Mouse (Mus musculus) thymus, postnatal 10 days (tissue): ENCODE results near the gene Fpgt.

Source experiments
- DNase-seq, 2 experiments: peaks; one replicate each; pipeline ENCODE4 v3.0.0; 2021; ENCODE audit warnings: low spot score in 2 of 2

Gene Fpgt

GRCm38 (mm10) chr3:155093116-155093956, at the start of gene Fpgt, which contains the start of gene Lrriq3:
Gene Fpgt, minus strand, starts transcription at chr3:155093403.
Gene Lrriq3, plus strand, starts transcription at chr3:155093434.
- DNase-seq = peak; percentile 78 to 80

- no peak for DNase-seq
These were observed 47.8 kb upstream of the Fpgt start for GRCm38 (mm10) chr3:155141047-155141446.

- no peak for DNase-seq
These were observed 44.5 kb upstream of the Fpgt start for GRCm38 (mm10) chr3:155137737-155138136.

DNA sequence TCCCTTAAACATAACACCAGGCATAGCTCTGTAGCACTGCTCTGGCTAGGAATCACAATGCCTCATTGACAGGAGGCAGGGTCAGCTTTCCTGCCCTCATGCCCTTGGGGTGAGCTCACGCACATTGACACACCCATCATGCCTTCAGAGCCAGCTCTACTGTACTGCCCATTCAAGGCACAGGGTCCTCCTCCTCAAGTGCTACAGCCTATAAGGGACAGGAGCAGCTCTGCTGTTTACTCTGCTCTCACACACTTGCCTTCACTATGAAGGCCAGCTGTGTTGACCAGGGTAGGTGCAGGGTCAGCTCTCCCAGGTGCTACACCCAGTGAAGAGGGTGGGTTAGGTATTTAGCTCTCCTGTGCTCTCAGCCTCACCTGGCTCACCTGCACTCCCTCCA, 12.8 kb upstream of the Fpgt start:
- no peak for DNase-seq

DNA sequence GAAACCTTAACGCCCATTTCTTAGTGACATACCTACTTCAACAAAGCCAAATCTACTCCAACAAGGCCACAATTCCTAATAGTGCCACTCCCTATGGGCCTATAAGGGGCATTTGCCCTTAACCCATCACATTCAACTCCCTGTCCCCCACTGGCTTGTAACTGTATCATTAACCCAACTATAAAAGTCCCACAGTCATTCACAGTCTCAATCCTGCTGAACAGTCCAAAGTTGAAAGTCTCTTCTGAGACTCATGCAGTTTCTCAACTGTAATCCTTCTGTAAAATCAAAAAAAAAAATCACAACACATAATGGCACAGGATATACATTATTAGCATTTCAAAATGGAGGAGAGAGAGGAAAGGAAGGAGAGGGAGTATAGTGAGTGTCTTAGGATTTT, 6.1 kb upstream of the Fpgt start:
- no peak for DNase-seq

- no peak for DNase-seq
These were observed 1.1 kb downstream of the Fpgt start for GRCm38 (mm10) chr3:155092081-155092480.

DNA sequence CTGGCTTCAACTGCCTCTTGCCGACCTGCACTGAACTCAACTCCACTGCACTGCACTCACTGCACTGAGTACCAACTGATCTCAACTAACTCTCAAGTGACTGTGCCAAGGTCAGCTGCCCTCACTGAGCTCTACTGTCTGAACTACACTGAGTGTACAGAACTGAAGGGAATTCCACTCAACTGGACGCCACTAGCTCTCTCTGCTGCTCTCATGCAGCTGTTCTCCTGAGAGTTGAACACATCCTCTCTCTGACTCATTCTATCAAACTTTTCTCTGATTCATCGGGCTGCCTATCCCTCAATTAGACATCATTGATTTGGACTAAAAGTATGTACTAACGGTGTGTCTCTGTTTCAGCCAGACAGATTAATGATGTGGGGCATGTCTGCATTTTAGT, 15.3 kb downstream of the Fpgt start:
- DNase-seq = no peak

GRCm38 (mm10) chr3:155059449-155059822, 33.8 kb downstream of the Fpgt start:
- no peak for DNase-seq

DNA sequence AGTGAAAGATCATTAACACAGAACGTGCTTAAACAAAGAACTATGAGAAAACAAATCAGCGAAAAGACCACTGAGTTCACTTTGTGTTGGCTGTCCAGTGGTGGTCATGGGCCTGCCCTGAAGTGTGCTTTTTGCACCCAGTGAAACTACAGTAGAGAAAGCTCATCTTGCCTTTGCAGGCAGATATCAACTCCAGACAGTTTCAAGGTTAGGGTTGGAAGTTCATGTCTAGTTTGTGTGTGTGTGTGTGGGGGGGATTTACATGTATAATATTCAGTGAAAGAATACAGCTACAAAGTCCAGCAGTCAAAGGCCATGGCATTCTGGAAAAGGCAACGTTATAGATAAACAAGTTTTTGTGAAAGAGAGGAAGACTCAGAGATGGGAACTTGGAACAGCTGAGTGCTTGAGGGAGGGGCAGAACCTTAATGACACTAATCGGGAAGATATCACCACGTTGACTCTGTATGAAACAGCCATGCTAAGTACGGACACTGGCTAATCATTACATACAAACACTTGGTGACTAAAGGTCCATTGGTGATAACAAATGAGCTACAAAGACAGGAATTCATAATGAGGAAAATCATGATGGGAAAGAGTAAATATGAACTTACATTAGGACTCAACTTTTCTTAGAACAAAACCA, 34.3 kb downstream of the Fpgt start:
- no peak for DNase-seq

DNA sequence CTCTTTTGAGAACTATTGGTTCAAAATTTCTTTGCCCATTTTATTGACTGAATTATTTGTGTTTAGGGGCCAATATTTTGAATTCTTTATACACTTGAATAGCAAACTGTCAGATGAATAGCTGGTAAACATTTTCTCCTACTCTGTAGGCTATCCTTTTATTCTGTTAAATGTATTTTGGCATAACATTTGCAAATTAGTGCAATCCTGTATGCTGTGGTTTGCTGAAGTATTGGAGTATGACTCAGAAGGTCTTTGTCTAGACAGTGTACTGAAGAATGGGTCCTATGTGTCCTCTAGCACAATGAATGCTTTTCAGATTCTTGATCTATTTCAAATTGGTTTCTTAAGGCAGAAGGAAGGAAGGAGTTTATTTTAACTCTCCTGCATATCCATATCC, 35.6 kb downstream of the Fpgt start:
- DNase-seq = no peak

DNA sequence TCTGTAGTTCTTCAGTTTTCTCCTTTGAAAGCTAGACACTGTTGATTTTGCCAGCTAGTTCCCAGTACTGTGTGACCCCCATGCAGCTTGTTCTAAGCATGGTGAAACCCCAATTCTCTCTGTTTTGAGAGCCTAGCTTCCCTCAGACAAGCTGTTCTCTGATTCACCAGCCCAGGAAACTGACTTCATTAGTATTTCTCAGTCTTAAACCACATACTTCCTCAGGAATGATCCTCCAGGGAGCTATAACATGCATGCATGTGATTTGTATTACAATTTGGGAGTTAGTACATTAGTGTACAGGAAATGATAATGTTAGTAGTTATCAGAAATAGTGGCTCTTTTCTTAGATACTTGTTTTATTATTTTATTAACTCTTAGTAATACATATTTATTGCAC, 36.6 kb downstream of the Fpgt start:
- DNase-seq = no peak

GRCm38 (mm10) chr3:155055231-155055916, 37.8 kb downstream of the Fpgt start, which contains the start of gene Tnni3k:
Gene Tnni3k, minus strand, starts transcription at chr3:155055407.
- DNase-seq = no peak

GRCm38 (mm10) chr3:155053189-155053588, 40.0 kb downstream of the Fpgt start:
- DNase-seq = no peak

DNA sequence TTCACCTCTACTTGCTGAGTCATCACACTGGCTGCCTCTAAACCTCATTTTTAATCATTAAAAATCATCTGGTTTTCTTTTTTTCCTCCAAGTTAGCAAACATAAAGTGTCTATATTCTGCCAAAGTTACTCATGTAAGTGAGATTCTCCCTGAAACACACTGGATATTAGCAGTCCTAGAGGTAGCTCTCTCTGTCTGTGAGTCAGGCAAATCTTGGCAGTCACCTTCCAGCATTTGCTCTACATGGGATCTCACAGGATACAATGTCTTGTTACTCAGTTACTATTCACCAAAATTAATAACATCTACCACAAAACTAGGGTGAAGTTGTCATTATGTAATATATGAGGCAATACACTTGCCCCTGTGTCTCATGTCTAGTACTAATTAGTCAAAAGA, 41.2 kb downstream of the Fpgt start:
- no peak for DNase-seq

DNA sequence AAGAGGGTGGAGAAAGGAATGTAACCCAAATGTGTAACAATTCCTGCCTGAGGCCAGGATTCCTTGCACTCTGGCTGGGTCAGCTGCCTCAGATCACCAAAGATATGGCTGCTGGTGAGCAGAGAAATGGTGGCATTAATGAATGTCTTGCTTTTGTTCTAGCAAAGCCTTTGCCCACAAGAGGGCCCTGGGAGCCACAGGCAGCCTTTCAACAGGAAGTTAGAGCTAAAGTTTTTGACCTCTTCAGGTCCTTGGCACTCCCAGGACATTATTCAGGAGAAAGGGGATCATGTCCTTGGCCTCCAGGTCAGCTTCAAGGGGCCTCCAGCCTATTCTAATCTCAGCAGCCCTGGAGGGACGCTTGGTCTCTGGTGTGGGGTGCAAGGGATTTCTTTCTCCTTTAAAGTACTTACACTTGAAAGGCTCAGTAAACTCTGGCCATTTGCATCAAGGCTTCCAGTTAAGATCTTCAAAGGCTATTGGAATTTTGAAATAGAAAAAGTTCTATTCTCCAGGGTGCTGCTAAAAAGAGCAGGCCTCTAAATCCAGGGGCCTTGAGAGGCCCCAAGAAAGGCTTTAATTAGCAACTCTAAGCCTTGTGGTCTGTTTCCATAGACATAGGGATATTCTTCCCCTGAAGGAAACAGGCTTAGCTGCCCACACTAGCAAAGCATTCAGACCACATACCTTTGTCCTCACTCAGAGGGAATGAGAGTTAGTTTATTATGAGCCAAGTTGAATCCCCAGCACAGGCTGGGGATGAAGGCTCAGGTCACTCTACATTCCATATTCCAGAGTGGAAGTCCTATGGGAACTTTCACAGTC, 54.0 kb downstream of the Fpgt start:
- no peak for DNase-seq
